Mouse (Mus musculus) cerebellum, adult 8-10 months (tissue): ENCODE results near the gene Rtn4ip1.
"Not testable (repeated sequence)": the region's sequence is repeated elsewhere in the genome, so short reads cannot be mapped to it uniquely, and the experiment has no call there.

Experiments used
- DNase-seq: peaks from one replicate; pipeline ENCODE4 v3.0.0; 2022

Gene Rtn4ip1

DNA sequence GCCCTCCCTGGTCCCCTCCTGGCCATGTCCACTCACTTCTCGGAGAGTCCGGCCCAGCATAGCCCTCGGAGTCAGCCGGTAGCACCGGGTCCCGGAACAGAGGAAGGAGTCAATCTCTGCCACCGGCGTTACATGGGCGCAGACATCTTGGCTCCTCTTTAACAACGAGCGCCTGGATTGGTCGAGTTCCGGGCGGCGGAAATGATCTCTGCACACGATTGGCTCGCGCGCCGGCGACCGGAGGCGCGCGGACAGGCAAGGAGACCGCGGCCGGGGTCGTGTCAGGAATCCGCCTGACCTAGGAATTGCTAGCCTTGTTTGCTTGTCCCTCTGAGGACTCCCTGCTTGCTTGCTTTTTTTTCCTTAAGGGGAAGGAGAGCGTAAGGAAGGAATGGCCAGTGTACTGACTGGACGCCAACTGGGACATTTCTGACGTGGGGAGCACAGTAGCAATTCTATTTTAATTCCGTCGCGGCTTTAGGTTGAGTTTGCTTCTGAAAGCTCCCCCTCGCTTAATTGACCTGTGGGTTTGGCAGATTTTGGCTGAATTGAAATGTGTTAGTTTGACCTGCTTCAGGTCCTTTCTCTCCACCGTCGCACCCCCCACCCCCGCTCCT, at the start of gene Rtn4ip1, which contains the start of gene Qrsl1:
Gene Rtn4ip1, plus strand, starts transcription at position 230 of the 617 bp plus-strand sequence.
Gene Qrsl1, minus strand, starts transcription at position 168 of the 617 bp plus-strand sequence.
- DNase-seq = peak; percentile 94

DNA sequence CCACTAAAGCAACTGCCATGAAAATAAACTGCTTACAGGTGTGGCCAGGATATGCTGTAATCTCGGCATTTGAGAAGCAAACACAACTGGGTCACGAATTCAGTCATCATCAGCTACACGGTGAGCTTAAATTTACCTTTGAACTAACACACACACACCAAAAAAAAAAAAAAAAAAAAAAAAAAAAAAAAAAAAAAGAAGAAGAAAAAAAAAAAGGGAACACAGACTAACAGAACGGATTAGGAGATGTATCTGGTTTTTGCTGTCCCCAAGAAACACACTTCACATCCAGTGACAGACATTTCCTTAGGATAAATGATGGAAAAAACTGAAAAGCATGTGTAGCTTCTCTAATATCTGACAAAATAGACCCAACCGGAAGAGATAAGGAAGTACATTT, 49.7 kb upstream of the Rtn4ip1 start:
- no peak for DNase-seq

DNA sequence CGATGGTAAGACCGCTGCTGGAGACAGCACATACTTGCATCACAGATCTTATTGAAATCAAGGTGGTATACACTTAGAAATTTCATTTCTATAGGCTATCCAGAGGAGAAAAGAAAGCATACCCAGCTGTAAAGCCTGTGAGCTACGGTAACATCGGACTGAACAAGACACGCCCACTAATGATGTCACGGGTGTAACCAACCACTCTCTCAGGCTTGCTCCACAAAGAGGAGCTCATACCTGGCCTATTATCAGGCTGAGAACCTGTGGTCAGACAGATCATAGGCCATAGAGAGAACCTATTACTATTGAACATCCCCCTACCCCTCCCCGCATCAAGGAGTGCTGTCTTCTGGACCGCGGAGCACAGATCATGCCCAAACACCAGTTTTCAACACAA, 45.7 kb upstream of the Rtn4ip1 start:
- no peak for DNase-seq

DNA sequence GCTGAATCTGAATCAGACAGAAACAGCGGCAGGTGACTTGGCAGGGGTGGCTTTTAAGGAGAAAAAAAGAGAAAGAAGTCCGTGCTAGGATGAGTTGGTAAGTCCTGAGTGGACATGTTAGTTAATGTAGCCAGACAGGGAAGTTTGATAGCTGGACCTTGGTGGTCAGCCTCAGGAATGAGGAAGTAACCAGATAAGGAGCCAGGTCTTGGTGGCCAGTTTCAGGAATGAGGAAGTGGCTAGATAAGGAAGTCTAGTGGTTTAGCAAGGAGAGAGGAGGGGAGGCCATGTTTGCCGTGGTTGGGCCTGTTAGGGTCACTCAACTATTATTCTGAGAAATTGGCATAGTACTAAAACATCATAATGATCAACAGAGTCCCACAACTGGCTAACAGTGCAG, 45.3 kb upstream of the Rtn4ip1 start:
- no peak for DNase-seq

DNA sequence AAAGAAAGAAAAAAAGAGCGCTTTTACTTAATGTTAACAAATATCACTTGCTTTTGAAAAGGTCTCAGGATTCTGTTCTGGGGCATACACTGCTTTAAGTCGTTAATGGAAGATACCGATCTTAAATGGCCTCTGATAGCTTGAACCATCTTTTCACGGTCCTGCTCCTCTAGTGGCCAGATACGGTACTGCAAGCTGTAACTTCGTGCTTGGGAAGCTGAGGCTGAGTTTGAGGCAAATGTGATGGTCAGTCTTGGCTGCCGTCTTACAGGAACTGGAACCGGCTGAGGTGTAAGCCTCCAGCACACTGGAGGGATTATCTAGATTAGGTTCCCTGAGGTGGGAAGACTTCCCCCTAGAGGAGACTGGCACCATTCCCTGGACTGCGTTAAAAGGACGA, 30.9 kb upstream of the Rtn4ip1 start:
- DNase-seq = no peak

DNA sequence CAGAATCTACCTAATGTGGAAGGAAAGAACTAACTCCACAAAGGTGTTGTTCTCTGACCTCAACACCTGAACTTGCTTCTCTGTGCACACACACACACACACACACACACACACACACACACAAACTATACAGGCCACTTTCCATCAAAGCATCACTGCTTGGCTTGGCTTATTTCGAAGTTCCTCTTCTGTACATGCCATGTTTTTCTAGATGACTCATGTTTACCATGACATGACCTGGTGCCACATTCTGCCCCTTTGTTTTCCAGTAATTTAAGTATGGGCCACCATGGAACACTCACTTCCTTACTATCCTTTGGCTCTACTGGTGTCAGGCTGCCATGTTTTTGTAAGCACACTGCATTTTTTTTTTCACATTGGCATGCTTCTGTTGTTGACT, 30.1 kb upstream of the Rtn4ip1 start:
- no peak for DNase-seq

DNA sequence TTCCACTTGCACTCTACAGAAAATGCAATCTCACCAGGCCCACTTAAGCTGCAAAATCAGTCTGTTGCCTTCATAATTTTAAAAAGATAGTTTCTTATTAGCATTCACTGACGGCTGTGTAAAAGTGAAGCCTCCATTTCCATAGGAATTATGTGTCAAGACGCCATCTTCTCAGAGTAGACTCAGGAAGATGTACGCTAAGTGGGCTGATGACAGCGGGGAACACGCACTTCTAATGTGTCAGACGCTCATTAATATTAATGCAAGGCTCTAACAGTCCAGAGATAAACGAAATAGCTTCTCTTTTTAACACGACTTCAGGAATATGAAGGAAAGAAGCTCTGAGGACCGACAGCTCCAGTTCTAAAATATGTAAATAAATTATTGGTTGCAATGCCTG, 13.9 kb upstream of the Rtn4ip1 start:
- no peak for DNase-seq

DNA sequence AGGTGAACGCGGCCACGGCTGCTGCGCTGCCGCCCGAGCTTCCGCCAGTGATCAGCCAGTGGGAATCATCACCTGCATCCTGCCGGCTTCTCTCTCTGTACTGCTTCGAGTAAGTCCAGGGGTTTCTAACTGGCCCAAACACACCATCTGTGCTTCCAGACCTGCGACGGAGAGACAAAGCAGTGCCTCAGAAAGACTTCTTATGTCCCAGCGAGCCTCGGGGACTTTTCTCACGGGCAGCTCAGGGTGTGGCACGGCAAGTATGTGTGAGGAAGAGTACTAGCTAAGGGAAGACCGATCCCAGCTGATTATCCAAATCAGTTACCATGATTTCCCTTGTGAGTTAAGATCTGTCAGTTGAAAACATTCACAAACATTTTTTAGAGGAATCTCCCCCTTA, 12.6 kb upstream of the Rtn4ip1 start:
- DNase-seq = no peak

DNA sequence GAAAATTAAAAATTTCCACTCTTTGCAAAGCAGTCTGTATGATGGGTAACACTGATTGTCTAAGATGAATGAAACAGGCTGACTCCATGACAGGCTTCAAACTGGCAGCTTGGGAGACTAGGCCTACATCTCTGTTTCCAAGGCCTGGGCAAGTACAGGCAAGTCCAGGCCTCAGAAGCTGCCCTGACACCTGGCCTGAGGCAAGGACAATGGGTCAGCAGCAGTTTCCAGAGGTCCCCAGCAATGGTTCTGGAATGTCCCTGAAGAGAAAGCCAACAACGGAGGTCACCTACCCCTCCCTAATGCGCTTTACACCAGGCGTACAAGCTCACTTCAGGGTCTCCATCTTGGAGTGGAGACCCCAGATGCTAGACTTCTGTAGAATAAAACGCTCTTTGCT, 8.6 kb upstream of the Rtn4ip1 start:
- DNase-seq = no peak

DNA sequence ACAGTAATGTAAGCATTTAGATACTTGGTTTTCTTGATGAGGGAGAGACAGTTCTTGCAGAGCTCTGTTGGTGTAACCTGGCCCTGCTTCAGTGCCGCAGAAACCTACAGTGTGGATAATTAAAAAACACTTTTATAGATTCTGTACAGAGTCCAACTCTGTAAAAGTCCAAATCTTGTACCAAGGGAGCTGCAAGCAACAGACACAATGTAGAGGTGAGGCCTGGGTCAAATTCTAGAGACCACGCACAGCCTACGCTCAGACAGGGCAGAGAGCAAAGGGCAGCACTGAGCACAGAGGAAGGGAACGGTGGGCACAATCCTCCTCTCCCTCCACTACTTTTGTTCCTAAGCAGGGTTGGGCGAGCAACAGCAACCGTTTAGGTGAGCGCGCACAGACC, 5.5 kb upstream of the Rtn4ip1 start:
- DNase-seq = no peak

DNA sequence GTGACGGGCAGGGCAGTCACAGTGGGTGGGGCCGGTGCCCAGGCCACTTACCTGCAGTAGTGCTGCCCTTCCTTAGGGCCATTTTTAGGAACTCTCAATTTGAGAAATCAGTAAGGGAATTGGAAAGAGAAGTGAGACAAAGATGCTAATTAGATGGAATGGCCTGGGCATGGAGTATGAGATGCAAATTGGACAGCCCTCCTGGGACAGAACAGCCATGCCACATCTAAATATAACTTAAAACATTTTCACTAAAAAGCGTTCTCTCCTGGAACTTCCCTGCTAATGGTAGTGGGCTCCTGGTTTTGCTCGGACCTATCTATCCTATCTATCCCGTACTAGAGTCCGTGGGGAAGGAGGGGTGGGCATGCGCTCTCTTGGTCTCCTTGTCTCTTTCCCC, 3.3 kb upstream of the Rtn4ip1 start:
- no peak for DNase-seq

DNA sequence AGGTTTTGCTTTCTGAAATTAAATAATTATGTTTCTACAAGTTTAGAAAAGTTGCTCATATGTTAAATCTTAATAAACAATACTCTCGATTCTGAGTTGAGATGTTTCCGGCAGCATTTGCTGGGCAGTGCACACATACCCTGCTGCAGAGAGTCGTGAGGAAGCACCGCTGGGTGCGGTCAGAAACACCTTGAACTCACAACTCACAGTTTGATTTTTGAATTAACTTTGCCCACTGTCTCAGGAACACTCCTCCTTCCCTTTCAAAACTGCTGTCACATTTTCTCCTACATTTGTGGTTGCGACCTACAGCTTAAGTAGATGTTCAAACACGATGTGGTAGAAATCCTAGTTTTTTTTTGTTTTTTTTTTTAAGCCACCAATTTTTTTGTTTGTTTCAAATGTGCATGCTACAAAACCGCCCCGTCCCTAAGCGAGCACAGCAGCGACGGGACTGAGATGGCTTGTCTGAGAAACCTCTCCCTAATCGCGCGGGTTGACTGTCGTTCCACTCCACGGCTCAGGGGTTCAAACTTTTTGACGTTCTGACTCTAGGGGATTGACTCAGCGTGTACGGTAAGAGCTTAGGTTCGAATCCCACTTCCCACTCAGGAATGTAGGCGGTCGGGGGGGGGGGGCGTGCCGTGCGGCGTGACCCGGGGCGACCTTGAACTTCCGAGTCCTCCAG, 580 bp upstream of the Rtn4ip1 start:
- DNase-seq = no peak

DNA sequence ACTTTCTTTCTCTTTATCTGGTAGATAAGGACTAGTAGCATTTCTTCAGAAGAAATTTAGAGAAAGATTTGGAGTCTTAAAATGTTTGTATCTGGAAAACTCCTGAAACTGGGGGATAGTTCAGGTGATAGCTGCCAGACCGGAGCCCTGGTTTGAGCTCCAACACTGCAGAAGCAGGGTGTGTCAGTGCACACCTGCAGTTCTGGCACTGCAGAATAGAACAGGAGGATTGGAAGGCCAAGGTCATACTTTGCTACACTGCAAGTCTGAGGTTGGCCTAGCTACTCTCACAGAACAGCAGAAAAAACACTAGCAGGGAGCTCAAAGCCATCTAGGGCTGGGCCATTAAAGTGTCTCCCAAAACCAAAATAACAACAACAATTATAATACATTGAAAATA, 3.0 kb downstream of the Rtn4ip1 start:
- no peak for DNase-seq

DNA sequence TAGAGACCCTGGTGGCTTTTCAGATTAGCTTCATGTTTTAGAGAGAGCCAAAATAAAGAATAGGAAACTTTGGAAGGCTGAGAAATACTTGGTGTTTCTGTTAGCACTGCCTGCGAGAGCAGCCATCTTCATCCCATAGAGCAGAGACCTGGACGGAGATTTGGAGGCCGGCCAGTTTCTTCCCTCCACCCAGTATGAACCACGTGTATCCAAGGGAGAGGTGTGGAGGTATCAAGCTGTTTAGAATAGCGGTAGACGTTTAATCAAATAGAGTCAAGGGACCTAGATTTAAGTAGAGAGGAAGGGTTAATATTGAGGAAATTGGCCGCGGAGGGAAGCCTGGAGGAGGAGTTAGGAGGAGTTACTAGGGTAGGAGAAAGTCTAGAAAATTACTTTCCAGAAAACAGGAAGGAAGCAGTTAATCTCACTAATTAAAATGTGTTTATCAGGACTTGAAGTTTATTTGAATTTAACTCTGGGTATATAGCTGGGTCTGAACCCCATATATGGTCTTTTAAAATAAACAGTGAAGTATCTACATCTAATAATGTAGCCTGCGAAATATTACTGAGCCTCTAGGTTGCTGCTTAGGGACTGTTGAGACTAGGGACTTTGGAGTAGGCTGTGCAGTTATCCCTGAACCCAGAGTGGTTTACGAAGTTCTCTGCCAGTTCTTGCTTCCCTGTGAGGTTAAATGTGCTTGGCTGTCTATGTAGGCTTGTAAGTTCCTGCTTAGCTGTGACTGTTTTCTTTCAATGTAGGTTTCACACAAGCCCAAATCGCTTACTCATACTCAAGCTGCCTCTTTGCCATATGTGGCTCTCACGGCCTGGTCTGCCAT, 8.6 kb downstream of the Rtn4ip1 start:
- DNase-seq = no peak

DNA sequence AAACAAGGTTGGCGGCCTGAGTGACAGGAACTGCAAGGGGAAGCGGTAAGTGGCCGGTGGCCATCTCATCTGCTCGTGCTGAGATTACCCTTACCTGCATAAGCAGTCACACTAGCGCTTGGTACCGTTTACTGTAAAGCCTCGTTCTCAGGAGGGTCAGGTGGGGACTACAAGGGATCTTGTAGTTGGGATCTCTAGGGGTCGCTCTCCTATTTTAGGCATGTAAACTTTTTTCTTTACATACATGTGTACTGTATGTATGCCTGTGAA, 9.2 kb downstream of the Rtn4ip1 start:
- DNase-seq = no peak

DNA sequence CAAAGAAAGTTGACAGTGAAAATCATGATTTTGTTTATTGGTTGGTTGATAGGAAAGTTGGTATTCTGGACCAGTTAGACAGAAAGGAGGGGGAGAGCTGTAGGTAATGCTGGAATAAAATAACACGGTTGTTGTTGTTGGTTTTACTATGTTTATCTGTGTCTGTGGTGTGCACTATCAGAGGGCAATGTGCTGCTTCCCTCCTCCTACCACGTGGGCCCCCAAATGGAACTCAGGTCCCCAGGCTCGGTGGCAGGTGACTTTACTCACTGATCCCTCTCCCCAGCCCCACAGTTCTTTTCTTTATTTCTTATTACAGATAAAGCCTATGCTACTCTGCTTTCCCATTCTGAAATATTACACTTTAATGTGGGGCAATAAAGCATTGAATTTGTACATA, 10.6 kb downstream of the Rtn4ip1 start:
- DNase-seq = no peak

DNA sequence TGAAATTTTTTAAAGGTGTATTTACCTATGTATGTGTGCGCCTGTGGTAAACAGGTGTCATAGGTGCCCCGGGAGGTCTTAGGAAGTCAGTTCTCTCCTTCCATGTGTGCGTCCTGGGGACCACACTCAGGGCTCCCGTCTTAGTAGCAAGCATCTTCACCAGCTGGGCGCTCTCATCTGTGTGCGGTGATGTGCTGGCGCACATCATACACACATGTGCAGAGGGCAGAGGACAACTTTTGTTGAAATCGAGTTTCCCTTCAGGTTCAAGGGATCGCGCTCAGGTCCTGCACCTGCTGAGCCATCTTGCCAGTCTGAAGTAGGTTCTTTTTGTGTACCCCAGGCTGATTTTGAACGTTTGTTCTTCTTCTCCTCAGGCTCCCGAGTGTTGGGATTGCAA, 14.6 kb downstream of the Rtn4ip1 start:
- no peak for DNase-seq

DNA sequence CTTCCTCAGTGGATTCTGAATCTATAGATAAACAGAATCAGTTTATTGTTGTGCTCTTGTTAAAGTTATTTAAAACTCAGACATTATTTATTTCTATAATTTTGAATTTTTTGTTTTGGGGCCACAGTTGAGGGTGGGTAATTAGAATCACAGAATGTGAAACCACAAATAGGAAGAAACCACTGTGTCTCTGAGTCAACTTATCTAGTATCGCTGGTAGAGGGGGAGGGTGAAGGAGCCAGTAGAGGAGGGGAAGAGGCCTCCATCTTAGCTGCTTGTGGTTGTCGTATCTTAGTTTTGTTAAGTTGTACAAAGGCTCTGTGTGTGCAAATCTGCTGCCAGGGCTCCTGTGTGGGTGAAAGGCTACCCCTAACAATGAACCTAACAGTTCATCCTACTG, 15.1 kb downstream of the Rtn4ip1 start:
- no peak for DNase-seq

DNA sequence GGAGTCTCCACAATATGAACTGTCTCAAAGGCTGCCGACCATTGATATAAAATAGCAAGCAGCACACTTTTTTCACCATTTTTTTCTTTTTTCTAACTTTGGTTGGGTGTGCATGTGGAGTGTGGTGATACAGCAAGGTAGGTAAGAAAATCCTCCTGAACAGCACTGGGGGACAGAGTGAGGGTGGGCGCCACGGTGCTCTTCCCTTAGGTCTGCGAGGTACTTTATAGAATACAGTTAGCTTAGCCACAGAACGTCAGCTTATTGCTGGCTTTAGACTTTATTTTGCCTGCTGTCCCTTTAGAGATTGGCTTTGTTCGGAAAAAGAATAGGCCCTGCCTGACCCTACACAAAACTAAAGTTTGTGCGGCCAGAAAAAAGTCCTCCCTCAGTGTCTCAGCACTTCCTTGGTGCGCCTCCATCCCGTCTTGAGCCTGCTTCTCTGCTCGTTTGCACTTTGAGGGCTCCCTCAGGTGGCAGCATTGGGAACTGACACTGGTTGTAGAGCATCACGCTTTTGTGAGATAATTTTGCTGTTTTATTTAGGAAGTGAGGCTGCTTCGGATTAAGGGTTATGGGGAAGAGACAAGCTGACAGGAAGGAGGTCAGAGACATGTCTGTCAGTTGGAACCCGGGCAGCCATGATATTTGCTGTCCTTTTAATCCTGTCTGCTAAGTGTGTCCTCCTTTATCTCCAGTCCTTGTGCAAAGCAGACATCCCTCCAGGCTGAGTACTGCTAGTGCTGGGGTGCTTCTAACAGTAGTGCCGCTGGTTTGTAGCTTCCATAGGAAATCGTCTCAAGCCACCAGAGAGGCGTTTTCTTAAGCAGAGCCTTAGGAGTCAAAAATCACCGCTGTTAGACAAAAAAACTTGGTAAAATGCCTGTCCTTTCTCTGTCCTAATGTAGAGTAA, 17.3 kb downstream of the Rtn4ip1 start:
- peak; percentile 45 for DNase-seq

DNA sequence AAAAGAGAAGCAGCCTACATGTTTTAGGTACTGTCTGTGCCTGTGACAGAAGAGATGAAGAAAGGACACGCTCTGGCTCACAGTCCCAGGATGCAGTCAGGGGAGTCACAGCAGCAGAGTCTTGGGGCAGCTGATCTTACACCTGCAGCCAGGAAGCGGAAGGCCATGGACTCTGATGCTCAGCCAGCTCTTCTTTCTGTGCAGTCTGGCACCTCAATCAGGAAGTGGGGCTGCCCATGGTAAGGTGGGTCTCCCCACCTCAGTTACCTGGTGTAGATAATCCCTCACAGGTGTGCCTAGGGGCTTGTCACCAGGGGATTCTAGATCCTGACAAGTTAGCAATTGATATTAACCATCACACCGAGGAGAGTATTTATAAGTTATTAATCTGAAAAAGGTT, 21.5 kb downstream of the Rtn4ip1 start:
- DNase-seq = no peak

DNA sequence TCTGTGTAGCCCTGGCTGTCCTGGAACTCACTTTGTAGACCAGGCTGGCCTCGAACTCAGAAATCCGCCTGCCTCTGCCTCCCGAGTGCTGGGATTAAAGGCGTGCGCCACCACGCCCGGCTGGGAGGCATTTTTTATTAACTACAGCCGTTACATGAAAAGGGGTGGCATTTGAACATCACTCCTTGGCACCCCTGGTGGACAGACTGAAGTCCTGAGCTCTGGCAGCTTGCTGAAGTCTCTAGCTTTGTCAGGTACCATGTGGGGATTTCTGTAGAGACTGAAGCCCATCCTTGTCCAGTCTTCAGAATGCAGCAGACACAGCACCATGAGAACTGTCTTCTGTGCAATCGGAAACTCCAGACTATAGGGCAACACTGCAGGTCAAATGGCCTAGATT, 24.2 kb downstream of the Rtn4ip1 start:
- not testable (repeated sequence) for DNase-seq

DNA sequence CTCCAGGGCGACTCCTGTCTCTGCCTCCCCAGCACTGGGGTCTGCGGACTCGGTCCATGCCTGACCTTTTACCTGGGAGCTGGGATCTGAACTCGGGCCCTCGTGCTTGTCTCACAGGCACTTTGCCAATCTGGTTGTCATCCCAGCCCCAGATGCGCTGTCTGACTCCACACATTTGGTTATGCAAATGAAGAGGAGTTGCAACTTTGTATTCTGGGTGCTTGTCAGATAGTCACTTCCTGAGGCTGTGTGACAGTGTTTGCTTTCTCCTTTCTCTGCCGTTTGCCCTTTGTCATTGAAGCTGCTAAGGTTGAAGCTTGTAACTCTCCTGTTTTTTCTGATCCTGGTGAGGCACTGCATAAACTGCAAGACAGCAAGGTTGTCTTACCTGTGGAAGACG, 26.1 kb downstream of the Rtn4ip1 start:
- no peak for DNase-seq

DNA sequence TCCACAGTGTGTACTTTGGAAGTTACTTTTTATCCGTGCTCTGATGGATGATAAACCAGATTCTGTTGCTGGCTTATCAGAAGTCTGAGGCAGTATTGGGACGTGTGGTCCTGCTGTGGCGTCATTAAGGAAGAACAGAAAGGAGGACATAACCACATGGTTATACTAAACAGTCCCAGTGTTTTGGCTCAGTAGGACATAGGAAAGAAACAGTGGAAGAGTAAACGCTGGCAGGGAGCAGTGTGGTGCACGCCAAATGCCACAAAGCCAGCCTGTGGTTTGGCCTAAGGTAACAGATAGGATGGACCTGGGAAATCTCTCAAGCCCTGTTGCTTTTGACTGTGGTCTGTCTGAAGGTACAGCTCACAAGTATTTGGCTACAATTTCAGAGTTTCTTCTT, 27.0 kb downstream of the Rtn4ip1 start:
- peak; percentile 7 for DNase-seq
